Mouse (Mus musculus) neutrophil, adult 5-6 weeks (primary cell): Measurements from ENCODE around the gene Jmjd4. TPM values are rescaled to one million over a fixed set of nuclear protein-coding genes. Genes with fewer than 3 reads are reported as not detected.
A peak's percentile ranks its signal among the peaks of the same experiment; 100 is the strongest.

Experiments
- ATAC-seq: fragments of 151-379, 151-347 bp; 2 replicates; pipeline ENCODE4 v1.8.0; 2017; ENCODE audit warnings: mild to moderate bottlenecking, moderate TSS enrichment; ENCODE audit not compliant: insufficient number of reproducible peaks, poor library complexity, low FRiP score, severe bottlenecking; ENCODE audit errors: extremely low read depth
- total RNA-seq: library from RNA; stranded (forward); fragments of 200-1000 nt; gene quantifications from 2 replicates; pipeline ENCODE4 v1.2.3, GENCODE M21; 2017

The Jmjd4 gene
- total RNA-seq, 1 experiment from 2014 or later = 11.2 TPM

DNA sequence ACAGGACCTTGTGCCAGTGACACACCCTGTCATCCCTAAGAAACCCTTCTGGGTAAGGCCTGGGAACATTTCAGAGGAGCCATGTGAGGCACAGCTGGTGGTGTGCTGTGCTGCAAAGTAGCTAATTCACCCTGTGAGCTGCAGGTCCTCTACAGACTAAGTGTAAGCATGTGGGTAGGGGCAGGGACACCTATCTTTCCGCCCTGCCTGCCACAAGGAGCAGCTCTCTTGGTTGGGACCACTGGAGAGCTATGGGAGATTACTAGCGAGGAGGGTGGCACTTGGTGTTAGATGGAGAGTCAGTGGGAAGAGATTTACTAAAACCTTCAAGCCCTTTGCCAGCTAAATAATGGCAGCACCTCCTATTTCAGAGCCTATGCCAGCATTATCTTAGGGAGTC, 7.0 kb downstream of the Jmjd4 start:
- ATAC-seq = no peak

DNA sequence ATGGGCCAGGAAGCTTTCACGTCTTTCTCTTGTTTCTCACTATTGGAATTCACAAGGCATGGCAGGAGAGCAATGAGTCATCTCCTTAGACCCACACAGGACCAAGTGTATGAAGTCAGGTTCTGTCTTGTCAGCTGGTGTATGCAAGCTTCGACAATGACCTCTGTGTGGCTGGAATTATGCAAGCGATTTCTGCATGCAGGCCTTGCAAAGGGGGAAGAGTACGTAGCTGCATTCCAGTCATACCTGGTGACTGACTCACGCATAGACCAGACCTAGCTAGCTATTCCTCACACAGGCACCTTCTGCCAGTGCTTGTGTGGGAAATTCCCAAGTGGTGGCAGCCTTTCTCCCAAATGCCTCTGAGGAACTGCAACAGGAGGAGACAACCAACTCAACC, 9.1 kb downstream of the Jmjd4 start:
- ATAC-seq = no peak

DNA sequence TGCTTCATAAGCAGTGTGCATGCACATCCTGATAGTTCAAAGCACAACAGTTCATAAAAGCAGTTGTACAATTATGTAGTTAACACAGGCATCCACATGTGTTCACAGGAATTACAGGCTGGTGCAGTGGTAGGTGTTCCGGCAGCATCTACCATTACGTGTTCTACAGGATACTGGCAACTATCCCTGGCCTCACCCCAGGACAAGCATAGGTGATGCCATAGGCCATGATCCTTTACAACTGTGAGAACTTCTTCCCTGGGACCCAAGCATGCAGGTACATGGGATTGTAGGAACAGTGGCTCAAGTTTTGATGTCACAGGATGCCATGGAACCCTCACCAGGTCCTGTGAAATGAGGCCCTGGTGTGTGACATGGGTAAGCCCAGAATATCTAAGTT, 10.6 kb downstream of the Jmjd4 start:
- ATAC-seq = no peak

DNA sequence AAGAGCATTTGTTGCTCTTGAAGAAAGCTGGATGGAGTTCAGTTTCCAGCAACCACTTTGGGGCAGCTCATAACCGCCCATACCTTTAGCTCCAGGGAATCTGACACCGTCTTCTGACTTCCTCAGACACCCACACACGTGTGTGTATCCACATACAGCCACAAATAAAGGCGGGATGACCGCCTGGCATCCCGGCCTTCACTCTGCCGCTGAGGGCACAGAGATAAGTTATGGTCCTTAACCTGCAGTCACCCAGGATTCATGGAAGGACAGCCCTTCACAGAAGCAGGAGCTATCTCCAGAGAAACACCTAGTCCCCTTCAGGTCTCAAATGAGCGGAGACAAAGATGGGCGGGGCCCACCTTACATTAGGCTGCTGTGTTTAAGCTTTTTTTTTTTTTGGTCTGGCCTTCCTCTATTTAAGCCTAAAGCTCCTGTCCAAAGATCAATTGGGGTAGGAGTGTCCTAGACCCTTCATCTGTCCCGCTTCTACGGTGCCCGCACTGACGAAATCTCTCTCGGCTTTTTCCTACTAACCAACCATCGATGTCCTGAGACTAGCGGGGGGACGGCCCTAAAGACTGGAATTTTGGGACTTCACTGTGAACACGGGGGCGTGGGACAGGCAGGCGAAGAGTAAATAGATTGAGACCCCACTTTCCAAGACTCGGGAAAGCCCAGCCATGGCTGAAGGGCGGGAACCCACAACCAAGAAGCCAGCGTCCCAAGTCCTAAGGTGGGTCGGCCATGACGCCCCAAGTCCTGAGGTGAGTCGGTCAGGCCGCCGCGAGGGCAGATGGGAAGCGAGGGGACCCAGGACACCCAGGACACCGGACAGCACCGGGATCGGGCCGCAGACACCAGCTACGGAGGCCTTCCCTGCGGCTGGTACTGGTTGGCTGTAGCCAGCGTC, 21.8 kb downstream of the Jmjd4 start:
- no peak; the same call in 1 of the 2 replicates for ATAC-seq

DNA sequence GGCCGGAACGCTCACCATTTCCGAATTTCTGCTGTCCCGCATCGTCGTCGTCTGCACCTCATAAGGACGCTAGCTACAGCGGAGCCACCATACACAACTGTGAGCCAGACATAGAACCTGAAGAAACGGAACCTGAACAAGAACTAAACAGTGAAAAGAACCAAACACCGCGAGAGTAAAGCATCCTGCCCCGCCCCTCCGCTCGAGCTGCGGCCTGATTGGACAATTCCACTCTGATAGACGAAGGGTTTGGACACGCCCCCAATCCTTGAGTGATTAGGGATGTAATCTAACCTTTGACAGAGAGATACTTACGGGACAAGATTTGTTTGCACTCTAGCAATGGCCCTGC, 22.5 kb downstream of the Jmjd4 start, which contains the start of gene Zfp867:
Zfp867 (minus strand) TSS at position 149 of the 352 bp plus-strand sequence.
- ATAC-seq = peak; percentile 81

DNA sequence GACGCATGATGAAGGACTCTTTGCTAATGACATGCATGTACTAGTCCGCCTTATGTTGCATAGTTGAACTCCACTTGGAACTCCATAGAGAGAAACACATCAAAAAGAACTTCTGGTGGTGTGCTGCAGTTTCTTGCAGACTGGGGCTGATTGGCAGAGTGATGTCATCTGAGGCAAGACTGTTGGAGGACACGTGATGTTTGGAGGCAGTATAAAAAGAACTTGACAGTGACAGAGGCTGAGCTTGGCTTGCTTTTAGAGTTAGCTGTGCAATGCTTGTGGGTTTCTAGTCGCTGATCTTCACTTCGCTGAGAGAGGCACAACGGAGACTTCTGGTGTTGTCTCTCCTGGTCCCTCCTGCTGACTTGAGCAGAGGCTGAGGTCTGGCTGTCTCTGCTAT, 27.4 kb downstream of the Jmjd4 start:
- ATAC-seq = no peak

DNA sequence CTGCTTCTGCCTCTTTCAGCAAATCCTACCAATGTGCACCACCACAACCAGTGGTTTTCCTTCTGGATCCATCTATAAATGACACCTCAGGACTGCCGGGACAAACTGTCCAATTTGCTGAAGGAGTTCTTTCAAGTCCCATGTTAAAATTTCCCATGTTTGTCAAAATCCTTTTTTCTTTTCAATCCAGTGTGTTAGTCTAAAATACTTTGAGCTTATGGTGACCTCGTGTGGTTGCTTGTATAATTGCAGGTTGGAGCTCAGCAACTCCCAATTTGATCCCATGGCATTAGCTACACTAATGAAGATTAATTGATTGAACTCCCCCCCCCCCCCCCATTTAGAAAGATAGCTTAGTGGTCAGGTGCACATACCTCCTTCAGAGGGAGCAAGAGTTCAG, 33.4 kb downstream of the Jmjd4 start:
- no peak for ATAC-seq

DNA sequence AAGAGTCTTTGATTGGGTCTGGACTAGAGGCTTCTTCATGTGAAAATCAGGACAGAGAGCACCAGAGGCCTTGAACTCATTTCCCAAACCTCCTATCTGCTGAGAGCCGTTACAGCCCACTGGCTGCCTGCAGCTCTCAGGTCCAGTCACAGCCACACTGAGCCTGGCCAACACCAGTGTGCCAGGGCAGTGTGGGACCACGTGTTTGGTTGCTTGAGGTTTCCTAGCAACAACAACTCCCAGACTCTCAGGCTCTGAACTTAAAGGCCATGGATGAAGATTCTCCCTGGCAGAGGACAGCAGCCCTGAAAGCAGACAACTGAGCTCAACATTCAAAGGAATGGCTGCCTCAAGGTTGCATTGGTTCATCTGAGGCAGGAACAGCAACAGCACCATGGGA, 35.8 kb downstream of the Jmjd4 start:
- ATAC-seq = no peak

DNA sequence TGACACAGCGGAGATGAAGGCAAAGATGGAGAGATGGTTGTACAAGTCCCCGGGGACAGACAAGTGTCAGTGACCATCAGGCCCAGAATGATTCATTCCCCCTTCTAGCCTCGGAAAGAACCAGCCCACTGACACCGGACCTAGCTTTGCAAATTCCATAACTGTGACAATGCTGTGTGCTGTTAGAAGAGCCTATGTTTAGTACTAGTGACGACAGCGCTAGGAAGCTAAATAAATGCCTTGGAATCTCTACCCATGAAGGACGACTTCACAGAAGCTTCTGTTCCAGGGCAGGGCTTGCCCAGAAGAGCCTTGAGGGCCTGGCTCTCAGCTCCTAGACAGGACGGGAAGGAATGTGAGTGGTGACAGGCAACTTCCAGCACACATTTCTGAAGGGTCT, 36.4 kb downstream of the Jmjd4 start:
- no peak for ATAC-seq

DNA sequence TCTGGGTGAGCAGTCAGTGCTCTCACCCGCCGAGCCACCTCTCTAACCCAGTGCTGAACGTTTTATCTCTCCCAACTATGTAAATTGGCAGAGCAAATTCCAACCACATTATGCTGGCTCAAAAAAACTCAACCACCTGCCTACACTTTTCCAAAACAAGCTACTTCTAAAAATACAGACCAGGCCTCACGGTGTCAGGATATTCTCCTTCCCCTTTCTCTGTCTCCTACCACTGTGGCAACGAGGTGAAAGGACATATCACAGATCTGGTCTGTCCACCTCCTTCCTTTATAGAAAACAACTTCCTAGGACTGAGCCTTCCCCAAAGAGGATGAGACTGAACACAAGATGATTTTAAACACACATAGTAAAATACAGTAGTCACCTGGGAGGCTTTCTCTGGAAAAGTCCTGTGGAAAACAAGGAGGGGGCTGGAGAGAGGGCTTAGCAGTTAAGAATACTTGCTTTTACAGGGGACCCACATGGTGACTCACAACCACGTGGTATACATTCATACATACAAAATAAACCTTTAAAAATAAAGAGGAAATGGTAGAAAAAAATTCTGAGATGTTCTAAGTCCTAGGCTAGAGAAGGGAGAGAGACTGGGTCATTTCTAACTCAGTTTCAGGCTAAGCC, 46.9 kb downstream of the Jmjd4 start:
- no peak for ATAC-seq

DNA sequence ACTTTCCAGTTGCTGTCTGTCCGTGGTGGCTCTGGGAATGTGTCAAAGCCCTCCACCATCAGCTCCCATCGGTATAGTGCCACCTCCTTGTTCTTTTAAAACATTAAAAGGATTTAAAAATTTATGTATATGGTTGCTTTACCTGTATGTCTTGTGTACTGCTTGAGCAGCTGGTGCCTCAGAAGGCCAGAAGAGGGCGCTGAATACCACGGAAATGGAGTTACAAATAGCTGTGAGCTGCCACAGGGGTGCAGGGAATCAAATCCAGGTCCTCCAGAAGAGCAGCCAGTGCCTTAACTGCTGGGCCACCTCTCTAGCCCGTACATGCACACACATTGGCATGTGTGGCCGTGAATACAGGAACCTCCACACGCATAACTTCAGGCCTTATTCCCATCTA, 47.9 kb downstream of the Jmjd4 start:
- no peak for ATAC-seq

DNA sequence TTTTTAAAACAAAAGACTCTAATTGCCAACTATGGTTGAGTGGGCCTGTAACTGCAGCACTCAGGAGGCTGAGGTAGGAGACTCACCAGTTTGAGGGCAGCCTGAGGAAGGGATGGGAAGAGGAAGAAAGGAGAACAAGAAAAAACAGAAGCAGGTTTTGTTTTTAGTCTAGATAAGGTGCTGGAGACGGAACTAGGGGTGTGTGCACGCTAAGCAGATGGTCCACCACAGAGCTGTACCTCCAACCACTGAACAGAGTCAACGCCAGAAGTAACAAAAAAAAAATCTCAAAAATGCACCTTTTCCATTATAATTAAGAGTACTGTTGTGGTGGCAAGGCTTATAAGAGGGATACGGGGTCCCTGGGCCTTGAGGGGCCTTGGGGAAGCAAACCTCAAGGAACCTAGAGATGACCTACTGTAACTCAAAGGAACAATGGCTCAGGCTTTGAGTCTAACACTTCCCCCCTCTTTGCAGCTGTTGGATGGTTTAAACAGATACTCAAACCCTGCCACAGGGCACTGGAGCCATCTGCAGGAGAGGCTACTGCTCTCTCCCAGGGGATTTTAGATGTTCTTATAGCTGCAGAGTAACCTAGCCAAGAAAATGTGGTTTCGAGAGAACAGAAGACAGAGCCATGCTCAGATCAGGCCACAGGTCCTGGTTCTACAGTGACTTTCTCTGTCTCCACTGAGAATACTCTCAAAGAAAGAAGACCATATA, 52.3 kb downstream of the Jmjd4 start:
- ATAC-seq = no peak

DNA sequence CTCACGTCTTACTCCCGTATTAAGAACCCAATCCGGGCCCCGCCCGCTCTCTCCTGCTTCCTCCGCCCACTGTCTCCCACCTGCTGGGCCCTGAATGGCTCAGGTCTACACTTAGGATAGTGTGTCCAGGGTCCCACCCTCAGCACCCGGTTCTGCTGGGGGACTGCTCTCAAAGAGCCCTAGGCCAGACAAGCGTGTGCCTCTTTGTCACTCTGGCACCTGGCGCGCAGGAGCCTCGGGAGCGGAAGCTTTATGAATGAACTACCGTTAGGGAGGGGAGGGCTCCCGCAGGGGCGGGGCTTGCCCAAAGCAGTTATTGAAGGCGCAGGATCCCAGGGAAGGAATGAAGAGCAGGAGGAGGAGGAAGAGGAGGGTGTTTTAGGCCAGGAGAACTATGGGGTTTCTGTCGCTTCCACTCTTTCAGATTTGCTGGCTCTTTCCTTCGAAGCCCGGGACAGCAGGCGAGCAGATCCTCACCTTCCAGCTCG, 55.5 kb downstream of the Jmjd4 start:
- peak; percentile 44; the same call in 1 of the 2 replicates for ATAC-seq

DNA sequence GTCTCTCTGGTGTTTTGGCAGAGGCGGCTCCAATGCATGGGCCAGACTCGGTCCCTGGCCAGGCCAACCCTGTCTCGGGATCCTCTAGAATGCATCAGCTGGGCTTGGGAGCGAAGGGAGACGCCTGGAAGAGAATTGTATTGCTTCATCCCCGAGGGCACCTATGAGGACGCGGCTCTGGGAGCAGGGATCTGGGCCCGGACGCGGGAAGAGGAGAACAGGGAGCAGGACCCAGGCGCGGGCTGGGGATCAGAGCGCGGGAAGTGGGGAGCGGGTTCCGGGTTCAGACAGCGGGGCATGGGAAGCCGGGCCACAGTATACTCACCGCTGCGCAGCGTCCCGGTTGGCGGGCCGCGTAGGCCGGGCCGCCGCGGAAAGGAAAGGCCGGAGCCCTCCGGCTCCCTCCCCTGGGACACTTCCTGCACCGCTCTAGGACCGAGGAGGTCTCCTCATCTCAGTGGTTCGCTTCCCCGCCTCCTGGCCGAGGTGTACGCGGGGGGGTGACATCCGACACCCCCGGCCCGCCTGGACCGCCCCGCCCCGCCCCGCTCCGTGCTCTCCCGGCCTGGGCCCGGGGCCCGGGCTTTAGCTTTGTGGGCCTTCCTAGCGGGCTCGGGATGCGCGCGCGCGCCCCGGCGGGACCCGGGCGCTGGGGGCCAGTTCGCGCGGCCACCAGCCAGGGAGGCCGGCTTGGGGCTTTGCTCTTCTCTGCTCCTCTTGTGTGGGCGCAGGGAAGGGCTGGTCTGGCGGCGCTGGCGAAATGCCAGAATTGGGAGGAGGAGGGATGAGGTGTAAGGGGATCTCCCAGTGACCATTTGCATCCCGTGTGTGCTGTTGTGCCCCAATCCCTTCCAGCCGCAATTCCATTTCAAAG, 56.2 kb downstream of the Jmjd4 start:
- ATAC-seq = peak; percentile 54

DNA sequence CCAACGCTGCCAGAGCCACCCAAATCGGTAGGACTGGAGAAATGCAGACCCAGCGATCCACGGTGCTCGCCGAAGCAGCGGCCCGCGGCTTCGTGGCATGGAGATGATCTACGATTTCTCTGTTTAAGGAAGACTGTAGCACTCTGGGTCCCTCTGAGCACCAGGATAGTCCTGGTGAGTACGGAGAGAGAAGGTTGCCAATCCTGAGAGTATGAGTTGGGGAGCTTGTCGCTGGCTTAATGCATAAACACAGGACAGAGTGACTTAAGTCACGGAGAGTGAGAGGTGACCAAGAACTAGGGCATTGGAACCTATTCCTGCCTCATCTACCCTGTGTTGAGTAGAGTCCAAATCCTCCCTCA, 56.8 kb downstream of the Jmjd4 start:
- 0 out of 2 replicates have a peak, but pooled peaks have one; percentile 7 for ATAC-seq
